Mouse (Mus musculus): ENCODE results near the gene Noct.
A peak's percentile ranks its signal among the peaks of the same experiment; 100 is the strongest.
"Not testable (repeated sequence)": the region's sequence is repeated elsewhere in the genome, so short reads cannot be mapped to it uniquely, and the experiment has no call there.

Gene Noct

DNA sequence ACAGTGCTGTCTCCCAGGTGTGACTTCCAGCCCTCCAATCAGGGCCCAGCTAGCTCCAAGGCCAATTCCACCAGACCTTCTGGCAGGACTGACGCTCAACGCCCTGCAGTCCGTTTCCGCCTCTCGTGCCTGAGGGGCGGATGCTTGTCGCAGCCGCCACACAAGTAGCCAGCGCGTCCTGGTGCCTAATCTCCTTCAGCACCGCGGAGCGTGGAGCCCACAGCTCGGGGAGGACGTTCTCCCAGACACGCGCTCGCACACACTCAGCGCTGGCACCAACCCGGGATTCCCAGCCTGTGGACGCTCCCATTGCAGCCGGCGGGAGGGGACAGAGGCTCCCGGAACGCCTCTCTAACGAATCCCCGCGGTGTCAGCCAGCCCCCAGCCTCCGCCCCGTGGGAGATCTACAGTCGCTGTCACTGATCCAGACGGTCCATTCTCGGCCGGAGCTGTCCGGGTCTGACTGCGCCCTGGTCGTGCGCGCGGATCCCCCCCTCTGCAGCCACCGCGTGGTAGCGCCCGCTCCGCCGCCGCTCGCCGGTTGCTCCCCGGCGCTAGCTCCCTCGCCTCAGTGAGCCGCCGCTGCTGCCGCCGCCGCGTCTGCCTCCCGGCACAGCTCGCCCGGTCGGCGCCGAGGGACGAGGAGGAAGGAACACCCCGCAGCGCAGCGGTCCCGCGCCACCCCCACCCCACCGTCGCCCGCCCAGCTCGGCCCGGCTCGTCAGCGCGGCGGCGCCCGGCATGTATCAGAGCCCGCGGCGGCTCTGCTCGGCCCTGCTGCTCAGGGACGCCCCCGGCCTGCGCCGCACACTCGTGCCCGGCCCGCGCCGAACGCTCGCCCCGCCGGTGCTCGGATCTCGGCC lies at the start of gene Noct:
Gene Noct, plus strand, starts transcription at position 85 of the 863 bp plus-strand sequence.
- peak; percentile 95 for DNase-seq

DNA sequence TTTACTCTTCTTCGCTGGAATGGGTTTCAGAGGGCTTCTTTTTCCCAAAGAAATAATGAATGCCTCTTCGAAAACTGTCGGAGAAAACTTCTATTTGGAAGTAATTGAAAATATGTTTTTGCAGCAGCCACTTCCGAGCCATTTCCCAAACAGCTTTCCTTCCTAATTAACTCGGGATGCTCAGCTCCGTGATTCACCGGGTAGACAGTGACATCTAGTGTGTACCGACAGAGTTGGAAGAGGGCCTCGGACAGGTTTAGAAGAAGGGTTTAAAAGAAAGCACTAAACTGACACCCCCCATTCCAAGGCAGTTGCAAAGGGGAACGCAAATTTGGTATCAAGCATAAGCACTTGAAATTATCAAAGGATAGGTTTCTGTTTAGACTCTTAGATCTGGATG lies 46.1 kb upstream of the Noct start:
- DNase-seq, result no peak

DNA sequence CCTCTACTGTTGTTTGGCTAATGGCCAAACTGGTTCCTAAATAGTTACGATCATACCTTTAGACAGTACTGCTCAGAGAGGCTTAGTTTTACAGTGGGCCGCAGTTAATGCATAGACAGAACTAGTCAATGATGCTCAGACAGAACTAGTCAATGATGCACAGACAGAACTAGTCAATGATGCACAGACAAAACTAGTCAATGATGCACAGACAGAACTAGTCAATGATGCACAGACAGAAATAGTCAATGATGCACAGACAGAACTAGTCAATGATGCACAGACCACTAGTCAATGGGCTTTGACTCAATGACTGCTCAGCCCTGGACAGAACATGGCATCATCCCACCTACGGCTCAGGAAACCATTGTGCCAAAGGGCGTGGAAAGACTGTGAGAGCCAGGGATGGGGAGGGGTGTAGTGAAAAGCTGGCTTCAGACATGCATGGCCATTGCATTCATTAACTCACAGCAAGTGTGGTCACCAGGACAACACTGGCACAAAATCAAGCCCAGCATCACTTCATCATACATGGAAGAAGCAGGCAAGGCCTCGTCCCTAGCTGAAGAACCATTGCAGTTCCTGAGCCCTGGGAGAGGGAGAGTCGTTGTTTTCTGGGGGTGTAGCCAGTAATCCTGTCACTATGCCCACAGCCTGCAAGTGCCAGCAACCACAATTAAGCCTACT lies 44.6 kb upstream of the Noct start:
- no peak for DNase-seq

DNA sequence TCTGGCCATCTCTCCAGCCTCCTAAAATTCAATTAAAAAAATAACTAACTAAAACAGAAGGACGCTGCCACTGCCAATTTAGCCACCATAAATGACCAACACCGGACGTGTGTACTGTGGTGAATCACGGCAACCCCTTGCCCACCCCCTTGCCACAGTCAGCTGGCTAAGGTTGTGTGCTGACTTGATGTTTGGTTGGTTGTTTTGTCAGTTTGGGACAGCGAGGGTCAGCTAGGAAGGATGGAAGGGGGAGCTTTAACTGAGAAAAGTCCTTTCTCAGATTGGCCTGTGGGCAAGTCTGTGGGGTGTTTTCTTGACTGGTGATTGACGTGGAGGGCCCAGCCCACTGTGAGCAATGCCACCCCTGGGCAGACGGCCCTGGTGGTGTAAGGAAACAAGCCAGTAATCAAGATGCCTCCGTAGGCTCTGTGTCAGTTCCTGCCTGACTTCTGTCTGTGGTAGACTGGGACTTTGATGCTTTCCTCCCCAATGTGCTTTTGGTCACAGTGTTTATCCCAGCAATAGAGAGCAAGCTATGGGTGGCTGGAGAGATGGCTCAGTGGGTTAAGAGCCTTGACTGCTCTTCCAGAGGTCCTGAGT lies 43.8 kb upstream of the Noct start:
- no peak for DNase-seq

DNA sequence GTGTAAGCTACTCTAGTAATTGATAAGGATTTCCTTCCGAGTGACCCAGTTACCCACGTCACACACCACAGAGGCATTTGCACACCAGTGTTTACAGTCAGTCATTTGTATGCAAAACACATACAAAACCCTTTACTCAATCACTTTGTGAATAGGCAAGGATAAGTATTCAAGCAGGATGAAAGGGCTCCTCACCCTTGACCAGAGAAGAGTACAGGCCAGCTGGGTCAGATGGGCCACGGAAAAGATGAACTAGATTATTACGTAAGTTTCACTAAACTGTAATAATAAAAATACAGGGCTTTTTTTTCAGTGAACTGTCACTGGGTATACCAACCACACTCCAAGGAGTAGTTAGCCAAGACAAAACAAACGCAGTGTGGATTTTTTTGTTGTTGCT lies 41.8 kb upstream of the Noct start:
- no peak for DNase-seq

DNA sequence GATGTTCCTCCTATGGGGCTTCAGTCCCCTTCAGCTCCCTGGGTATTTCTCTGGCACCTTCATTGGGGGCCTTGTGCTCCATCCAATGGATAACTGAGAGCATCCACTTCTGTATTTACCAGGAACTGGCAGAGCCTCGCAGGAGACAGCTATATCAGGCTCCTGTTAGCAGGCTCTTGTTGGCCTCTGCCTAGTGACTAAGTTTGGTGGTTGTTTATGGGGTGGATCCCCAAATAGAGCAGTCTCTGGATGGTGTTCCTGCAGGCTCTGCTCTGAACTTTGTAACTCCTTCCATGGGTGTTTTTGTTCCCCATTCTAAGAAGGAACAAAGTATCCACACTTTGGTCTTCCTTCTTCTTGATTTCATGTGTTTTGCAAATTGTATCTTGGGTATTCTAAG lies 40.7 kb upstream of the Noct start:
- DNase-seq, result not testable (repeated sequence)

DNA sequence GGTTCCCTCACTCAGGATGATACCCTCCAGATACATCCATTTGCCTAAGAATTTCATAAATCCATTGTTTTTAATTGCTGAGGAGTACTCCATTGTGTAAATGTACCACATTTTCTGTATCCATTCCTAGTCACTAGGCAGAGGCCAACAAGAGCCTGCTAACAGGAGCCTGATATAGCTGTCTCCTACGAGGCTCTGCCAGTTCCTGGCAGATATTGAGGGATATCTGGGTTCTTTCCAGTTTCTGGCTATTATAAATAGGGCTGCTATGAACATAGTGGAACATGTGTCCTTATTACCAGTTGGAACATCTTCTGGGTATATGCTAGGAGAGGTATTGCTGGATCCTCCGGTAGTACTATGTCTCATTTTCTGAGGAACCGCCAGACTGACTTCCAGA lies 40.3 kb upstream of the Noct start:
- not testable (repeated sequence) for DNase-seq

DNA sequence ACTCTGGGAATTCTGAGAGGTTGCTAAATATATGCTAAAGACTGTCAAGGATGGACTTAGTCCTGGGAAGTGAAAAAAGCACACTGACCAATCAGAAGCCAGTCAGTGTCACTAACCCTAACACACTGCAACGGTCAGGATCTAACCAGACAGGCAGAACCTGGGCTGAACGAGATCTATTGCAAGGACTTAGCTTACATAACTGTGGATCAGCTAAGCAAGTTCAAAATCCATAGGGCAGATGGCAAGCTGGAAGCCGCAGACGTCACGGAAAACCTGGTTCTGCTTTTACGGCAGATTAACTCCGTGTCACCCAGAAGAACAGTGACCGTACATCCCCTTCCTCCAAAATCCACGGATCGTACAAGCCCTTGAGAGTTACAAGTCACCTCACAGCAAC lies 39.5 kb upstream of the Noct start:
- no peak for DNase-seq

DNA sequence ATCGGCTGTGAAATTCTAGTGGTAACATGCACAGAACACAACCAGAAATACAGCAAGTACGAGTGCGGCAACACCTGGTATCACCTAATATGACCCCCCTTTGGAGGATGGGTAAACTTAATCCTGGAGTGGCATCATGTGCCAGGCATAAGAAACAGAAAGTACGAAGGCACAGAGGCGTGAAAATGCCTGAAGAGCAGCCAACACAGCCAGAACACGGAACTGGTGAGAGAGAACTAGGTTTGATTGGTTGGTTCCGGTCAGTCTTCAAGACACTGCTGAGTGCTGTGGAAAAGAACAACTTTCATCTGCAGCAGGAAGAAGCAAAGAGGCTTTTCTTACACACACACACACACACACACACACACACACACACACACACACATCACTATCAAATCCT lies 38.8 kb upstream of the Noct start:
- DNase-seq, result no peak

DNA sequence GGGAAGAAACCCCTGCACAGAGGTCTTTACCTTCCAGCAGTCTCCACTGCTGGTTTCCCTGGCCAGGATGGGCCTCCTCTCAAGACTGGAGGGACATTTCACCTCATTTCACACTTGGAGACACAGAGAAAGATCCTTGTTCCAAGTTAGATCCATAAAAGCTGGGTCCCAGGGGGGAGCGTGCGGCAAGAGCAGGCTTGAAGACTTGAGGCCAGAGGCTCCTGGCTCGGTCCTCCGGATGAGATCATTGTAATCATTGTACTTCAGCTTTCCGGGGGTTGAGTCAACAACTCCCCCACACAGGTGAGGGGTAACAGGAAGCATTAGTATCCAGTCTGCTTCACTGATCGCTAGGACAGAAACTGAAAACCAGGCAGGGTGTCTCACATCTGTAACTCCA lies 30.2 kb upstream of the Noct start:
- no peak for DNase-seq

DNA sequence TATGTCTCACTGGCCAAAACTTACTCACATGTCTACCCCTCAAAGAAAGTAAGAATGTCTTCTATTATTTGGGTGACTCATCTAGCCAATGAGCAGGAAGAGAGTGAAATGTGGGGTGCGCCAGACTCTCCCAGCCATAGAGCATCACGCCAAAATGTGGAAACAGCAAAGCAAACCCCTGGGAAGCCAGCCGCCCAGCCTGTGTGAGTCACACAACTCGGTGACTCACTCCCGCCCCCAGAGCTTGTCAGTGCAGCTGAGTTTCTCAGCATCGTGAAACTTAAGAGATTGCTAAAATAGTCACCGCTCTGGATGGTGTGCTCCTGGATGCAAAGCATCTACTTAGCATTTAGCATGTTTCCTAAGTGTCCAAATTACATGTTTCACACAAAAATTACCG lies 28.9 kb upstream of the Noct start:
- DNase-seq, result no peak

DNA sequence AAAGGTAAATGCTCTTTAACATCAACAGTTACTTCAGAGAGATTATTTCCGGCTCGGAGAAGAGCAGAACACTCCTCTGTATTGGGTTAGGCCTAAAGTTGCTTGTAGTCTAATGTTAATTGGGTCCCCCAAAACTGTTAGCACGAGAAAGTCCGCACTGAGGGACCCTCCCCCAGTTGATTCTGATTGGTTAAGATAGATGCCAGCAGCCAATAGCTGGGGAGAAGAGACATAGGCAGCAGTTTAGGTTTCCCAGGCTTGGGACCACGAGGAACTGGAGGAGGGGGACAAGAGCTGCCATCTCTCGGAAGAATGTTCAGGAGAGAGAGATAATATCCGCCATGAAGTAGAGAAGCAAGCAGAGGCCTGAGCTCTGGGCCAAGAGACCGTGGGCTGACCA lies 28.5 kb upstream of the Noct start:
- no peak for DNase-seq

DNA sequence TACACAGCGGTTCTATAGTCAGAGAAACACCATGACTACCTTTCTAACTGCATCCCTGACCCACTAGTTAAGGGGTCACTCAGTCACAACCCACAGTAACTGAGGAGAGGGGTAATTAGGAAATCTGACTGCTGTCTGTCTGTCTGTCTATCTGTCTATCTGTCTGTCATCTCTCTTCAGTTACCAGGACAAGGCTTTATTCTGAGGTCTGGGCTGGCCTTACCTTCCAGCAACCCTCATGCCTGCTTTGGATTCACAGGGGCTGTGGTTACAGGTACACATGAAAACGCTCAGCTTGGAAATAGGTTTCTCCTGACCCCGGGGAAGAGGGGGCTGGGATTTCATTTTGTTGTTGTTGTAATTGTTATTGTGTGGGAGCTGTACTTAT lies 27.5 kb upstream of the Noct start:
- no peak for DNase-seq

DNA sequence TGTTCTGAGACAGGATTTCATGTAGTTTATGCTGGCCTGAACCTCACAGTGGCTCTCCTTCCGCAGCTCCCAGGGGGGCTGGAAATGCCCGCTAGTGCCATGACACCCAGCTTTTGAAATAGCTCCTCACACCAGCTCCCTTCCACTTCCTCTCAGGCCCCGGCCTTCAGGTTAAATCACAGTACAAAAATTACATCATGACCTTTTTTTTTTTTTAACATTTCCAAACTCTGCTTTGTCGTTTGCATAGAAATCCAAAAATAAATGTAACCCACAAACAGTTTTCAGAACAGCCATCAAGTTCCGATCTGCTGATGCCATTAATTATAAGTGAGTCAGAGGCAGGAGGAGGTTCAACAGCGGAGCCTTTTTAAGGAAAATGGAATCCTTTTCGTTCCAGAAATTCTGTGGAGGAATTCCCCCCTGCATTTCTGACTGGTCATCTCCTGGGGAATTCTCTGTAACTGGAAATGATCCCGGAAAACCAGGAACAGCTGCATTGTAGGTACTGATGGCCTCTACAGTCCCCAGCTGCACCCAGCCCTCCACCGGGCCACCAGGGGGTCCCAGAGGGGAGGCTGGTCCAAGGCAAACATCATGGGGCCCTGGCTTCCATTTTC lies 27.0 kb upstream of the Noct start:
- DNase-seq, result no peak

DNA sequence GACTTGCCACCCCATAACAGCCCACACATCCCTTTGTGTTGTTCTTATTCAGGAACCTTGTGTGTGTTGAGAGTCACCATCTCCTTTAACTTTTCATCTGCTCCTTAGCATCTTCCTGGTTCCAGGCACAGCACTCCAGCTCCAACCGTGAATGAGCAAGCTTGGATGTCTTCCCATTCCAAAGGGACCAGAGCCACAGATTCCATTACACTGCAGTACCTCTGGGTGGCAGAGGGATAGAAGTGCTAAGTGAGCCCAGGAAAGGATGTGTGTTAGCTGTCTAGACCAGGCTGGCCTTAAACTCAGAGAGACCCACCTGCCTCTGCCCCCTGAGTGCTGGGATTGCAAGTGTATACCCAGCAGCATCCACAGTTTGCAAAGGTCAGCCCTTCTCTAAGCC lies 26.0 kb upstream of the Noct start:
- DNase-seq, result no peak

DNA sequence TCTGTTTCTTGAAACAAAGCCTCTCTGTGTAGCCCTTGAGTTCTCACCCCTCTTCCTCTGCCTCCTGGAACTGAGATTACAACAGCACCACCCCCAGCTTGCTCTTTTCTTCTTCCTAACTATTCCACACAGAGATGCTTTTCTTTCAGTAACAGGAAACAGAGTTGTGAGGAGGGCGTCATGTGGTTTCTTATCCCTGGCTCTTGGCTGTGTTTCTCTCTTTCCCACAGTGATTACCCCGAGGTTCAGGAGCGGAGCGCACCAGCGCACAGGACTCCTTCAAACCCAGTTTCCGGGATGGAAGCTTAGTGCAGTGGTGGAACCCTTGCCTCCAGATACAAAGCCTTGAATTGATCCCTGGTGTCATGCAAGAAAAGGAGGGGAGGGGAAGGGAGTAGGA lies 25.1 kb upstream of the Noct start:
- no peak for DNase-seq

DNA sequence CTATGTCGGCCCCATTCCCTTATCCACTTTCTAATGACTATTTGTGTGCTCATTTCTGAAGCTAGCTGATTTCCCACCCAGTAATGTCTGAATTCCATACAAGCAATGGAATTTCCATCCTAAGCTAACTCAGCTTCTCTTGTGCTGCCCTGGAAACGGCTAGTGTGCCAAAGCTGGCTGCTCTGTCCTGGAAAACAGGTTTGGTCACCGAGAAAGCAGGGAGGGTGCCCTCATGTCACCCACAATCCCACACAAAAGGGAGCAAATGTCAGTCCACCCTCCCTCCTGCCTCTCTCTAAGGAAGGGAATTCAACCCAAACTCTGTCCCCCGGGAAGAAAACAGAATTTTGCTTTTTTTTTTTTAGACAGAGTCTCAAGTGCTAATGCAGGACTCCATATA lies 23.9 kb upstream of the Noct start:
- no peak for DNase-seq

DNA sequence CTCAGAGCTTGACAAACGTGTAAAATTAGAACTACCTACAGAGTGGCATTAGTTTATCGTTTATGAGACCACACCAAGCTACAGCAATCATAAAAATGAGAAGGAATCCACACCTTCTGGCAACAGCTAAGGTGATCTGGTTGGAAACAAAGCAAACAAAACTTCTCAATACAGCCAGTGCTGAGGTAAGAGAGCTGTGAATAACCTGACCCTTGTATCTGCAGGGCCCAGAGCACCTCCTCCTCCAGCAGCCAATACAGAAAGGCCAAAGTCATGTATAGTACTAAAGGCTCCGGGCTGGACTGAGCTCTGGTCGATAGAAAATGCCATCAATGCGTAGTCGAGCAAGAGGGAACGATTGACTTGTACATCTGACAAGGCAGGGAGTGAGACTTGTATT lies 23.4 kb upstream of the Noct start:
- no peak for DNase-seq

DNA sequence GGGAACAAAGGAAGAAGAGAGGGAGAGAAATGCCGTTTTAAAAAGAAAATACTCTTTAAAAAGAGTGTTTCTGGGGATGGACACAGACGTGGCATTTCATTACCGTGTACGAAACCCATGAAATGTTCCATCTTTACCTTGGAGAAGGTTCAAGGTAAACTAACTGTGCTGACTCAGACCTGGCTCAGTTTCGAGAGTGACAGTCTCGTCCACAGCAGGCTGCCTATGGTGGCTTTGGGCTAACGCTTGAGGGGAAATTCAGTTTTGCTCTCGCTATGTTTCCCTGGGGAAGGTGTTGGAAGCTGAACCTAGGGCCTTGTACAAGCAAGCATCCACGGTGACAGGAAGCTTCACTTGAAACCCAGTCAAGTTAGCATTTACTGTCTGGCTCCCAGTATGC lies 22.3 kb upstream of the Noct start:
- DNase-seq, result no peak

DNA sequence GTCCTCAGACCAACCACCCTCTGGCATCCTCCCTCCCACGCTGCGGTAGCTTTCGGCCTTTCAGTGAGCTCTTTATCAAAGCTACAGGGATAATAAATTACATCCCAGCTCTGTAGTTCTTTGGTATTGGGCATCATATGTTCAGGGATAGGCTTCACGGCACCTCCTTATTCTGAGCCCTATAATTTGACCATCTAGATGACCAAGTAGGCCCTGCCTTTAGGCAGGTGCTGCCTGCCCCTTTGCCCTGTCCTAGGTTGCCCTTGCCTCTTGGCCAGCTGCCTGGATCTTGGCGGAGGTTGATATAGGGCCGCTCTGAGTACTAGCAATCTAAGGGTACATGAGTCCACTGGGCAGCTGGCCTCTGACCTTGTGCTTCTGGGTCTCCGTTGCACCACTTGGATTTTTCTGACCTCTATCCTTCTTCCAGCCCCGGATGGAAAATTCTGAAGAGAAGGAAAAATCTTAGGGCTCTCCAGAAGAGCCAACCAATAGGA lies 21.7 kb upstream of the Noct start:
- DNase-seq, result no peak

DNA sequence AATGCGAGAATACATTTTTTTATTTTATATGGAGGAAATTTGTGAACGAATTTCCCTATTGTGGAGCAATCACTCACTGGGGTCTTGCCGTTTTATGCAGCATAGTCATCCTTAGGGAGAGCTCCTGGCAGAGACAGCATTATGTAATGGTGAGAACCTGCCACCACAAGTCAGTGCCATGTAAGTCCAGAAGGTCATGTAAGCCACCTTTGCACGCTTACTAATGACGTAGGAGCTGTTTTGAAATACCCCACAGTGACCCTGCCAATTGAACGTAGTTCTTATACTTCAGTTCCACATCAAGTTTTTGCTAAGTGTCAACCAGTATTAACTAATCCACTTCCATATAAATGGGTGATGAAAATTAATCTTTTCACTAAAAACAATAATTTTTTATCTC lies 20.3 kb upstream of the Noct start:
- no peak for DNase-seq

DNA sequence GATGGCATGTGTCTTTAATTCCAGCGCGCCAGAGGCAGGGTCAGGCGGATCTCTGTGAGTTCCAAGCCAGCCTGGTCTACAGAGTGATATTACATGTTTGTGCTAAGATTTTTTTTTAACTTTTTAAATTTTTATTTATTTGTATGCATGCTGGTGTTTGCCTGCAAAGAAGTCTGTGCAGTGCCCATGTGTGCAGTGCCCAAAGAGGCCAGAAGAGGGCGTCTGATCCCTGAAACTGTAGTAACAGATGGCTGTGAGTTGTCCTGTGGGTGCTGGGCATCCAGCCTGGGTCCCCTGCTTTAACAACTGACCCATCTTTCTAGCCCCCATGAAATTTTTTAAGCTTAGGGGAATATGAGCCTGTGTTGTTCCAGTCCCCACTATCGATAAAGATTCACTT lies 19.8 kb upstream of the Noct start:
- DNase-seq, result no peak

DNA sequence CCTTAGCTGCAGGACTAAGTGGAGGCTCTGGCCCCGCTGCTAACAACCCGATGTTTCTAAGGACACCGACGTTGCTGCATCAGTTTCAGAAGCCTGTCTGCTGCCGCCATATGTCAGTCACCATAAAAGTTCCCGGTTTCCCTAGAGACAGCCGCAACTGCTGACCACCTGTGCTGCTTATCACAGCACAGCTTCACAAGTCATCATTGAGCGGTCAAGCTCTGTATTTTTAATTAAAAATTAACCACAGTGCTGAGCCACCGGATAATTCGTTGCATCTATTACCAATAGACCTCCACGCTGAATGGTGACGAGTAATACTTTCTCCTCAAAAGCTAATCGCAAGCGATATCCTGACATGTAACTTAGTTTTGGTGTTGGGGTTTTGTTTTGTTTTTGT lies 19.4 kb upstream of the Noct start:
- DNase-seq, result no peak

DNA sequence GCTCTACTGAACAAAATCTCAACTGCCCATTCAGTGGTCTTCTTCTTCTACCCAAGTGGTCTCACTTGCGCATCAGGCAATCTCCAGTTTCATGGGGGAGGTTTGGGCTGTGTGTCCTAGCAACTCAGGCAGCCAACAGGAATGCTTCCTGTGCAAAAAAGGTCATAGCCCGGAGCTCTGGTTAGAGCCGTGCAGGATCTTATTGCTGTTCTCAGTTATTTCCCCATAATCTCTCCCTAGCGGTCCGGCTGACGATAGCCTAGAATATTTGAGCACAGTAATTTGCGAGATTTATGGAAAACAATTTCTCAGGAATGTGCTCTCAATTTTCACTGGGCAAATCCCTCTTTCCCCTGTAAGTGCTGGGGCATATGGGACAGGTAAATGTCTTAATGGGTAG lies 17.7 kb upstream of the Noct start:
- no peak for DNase-seq

All from cerebellum, adult 9-11 months (tissue).